Mouse (Mus musculus) lung, adult 10 weeks (tissue): Measurements from ENCODE around the gene T2. TPM values are rescaled to one million over a fixed set of nuclear protein-coding genes. Genes with fewer than 3 reads are reported as not detected.

ENCODE experiments used
- polyA plus RNA-seq: library from polyadenylated mRNA; stranded (reverse); fragments of 350-450 nt; fragmentation: Illumina TruSeq; extraction: RNeasy Lipid Tissue Mini Kit (QIAGEN cat#74804); gene quantifications from one replicate; pipeline ENCODE4 v1.2.3, GENCODE M21; 2014; ENCODE audit warnings: low read depth, low replicate concordance; ENCODE audit not compliant: insufficient read depth

T2 gene
- polyA plus RNA-seq: 2.5 TPM

GRCm38 (mm10) chr17:8355692-8356091, at the start of gene T2:
T2 (plus strand) TSS chr17:8355992.

GRCm38 (mm10) chr17:8310838-8311614, 44.8 kb upstream of the T2 start, which contains the start of gene Sft2d1:
Sft2d1 (plus strand) TSS chr17:8311102.

GRCm38 (mm10) chr17:8337159-8337558, 18.6 kb upstream of the T2 start, which contains the start of gene Prr18:
Prr18 (plus strand) TSS chr17:8337459.

GRCm38 (mm10) chr17:8433978-8434960, 78.5 kb downstream of the T2 start, which contains the start of gene T:
T (plus strand) TSS chr17:8434423.

Other genes with a start within 250 kb of the T2 start
- gene Gm49673, start 208.2 kb upstream of the T2 start, polyA plus RNA-seq: 0.12 TPM
- 24.9 TPM for gene Rnaset2a, start 207.9 kb upstream of the T2 start, polyA plus RNA-seq
- gene Fgfr1op, start 190.5 kb upstream of the T2 start, polyA plus RNA-seq: 8.5 TPM
- gene Ccr6, start 119.9 kb upstream of the T2 start, polyA plus RNA-seq: 1.2 TPM
- gene Mpc1, start 73.1 kb upstream of the T2 start, polyA plus RNA-seq: 198 TPM
- gene Sft2d1, start 44.9 kb upstream of the T2 start, polyA plus RNA-seq: 68.1 TPM
- gene Prr18, start 18.5 kb upstream of the T2 start, polyA plus RNA-seq: 5.4 TPM
- not detected for gene T, start 78.4 kb downstream of the T2 start, polyA plus RNA-seq
- gene Pde10a, start 169.4 kb downstream of the T2 start, polyA plus RNA-seq: 0.13 TPM
- gene Gm17087, start 211.0 kb downstream of the T2 start, polyA plus RNA-seq: not detected